Mouse (Mus musculus): ENCODE data around the gene Pgam2. TPM values are rescaled to one million over a fixed set of nuclear protein-coding genes. Genes with fewer than 3 reads are reported as not detected.
"Not testable (repeated sequence)": the region's sequence is repeated elsewhere in the genome, so short reads cannot be mapped to it uniquely, and the experiment has no call there.

Gene Pgam2
- polyA plus RNA-seq, 1 experiment from 2014 or later, result 3.1 TPM

- Histone ChIP-seq H3K4me2 (ENCODE audit: low read length) (no peak overlapping the region), H3K4me1 (ENCODE audit: control insufficient read depth, insufficient read depth, low read length) (no peaks in the 10 kb centered on the region), H3K36me3 (ENCODE audit: control insufficient read depth, insufficient read depth, low read length) (peaks cover 5% of the 10 kb centered on the region), H3K27ac (ENCODE audit: low read length) (no peak overlapping the region), H3K9ac (ENCODE audit: low read depth, low read length) (no peak overlapping the region), H3K27me3 (ENCODE audit: control insufficient read depth, insufficient read depth, low read depth, low read length) (no peaks in the 10 kb centered on the region), H3K4me3 (ENCODE audit: low read depth, low read length) (no peak overlapping the region), H3K9me3 (replicated peaks; ENCODE audit: control insufficient read depth, low read length, poor library complexity, severe bottlenecking) (no peaks in the 10 kb centered on the region)
- no peak for ATAC-seq
These were observed 21.9 kb upstream of the Pgam2 start for GRCm38 (mm10) chr11:5825432-5825831.

DNA sequence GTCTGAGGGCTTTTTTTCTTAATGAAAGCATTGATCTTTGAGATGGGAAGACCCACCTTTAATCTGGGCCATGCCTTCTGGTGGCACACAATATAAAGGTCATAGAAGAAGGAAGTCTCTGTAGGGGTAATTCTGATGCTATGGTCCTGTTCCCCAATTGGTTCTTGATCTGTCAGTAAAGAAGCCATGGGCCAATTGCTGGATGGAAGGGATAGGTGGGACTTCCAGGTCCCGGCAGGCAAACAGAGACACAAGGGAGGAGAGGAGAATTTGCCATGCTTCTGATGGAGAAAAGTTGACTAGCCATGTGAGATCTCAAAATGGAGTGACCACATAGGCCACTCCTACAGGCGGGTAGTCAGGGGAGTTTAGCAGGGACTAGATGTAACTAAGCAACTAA lies 15.7 kb upstream of the Pgam2 start:
- no peak overlapping the region for H3K9ac ChIP-seq (ENCODE audit: low read depth, low read length)
- no peak overlapping the region for H3K4me3 ChIP-seq (ENCODE audit: low read depth, low read length)
- no peaks in the 10 kb centered on the region for H3K4me1 ChIP-seq (ENCODE audit: control insufficient read depth, insufficient read depth, low read length)
- no peak overlapping the region for H3K27ac ChIP-seq (ENCODE audit: low read length)
- H3K9me3 ChIP-seq (replicated peaks; ENCODE audit: control insufficient read depth, low read length, poor library complexity, severe bottlenecking), result no peaks in the 10 kb centered on the region
- no peaks in the 10 kb centered on the region for H3K27me3 ChIP-seq (ENCODE audit: control insufficient read depth, insufficient read depth, low read depth, low read length)
- no peak overlapping the region for H3K4me2 ChIP-seq (ENCODE audit: low read length)
- no peaks in the 10 kb centered on the region for H3K36me3 ChIP-seq (ENCODE audit: control insufficient read depth, insufficient read depth, low read length)
- no peak for ATAC-seq
- 68% methylated on average over 2 of the region's 2 CpGs for WGBS

- H3K36me3 ChIP-seq (ENCODE audit: control insufficient read depth, insufficient read depth, low read length), result no peaks in the 10 kb centered on the region
- ATAC-seq, result no peak
- H3K27ac ChIP-seq (ENCODE audit: low read length), result no peak overlapping the region
- no peaks in the 10 kb centered on the region for H3K27me3 ChIP-seq (ENCODE audit: control insufficient read depth, insufficient read depth, low read depth, low read length)
- H3K9ac ChIP-seq (ENCODE audit: low read depth, low read length), result no peak overlapping the region
- WGBS, result 82% methylated on average over 10 of the region's 10 CpGs
- H3K9me3 ChIP-seq (replicated peaks; ENCODE audit: control insufficient read depth, low read length, poor library complexity, severe bottlenecking), result no peaks in the 10 kb centered on the region
- H3K4me3 ChIP-seq (ENCODE audit: low read depth, low read length), result no peak overlapping the region
- no peaks in the 10 kb centered on the region for H3K4me1 ChIP-seq (ENCODE audit: control insufficient read depth, insufficient read depth, low read length)
- H3K4me2 ChIP-seq (ENCODE audit: low read length), result no peak overlapping the region
These were observed 9.8 kb upstream of the Pgam2 start for GRCm38 (mm10) chr11:5813381-5813780.

GRCm38 (mm10) chr11:5809487-5809886 lies 6.0 kb upstream of the Pgam2 start:
- not testable (repeated sequence) for H3K9me3 ChIP-seq (replicated peaks; ENCODE audit: control insufficient read depth, low read length, poor library complexity, severe bottlenecking); H3K9ac ChIP-seq (ENCODE audit: low read depth, low read length); H3K4me1 ChIP-seq (ENCODE audit: control insufficient read depth, insufficient read depth, low read length); H3K36me3 ChIP-seq (ENCODE audit: control insufficient read depth, insufficient read depth, low read length); H3K4me3 ChIP-seq (ENCODE audit: low read depth, low read length); H3K27ac ChIP-seq (ENCODE audit: low read length); H3K27me3 ChIP-seq (ENCODE audit: control insufficient read depth, insufficient read depth, low read depth, low read length); H3K4me2 ChIP-seq (ENCODE audit: low read length); ATAC-seq
- WGBS, result 90% methylated on average over 4 of the region's 4 CpGs

GRCm38 (mm10) chr11:5807956-5808355 lies 4.4 kb upstream of the Pgam2 start:
- Histone ChIP-seq H3K27ac (ENCODE audit: low read length) (no peak overlapping the region), H3K9me3 (replicated peaks; ENCODE audit: control insufficient read depth, low read length, poor library complexity, severe bottlenecking) (no peaks in the 10 kb centered on the region), H3K27me3 (ENCODE audit: control insufficient read depth, insufficient read depth, low read depth, low read length) (no peaks in the 10 kb centered on the region), H3K9ac (ENCODE audit: low read depth, low read length) (no peak overlapping the region), H3K4me2 (ENCODE audit: low read length) (no peak overlapping the region), H3K4me1 (ENCODE audit: control insufficient read depth, insufficient read depth, low read length) (no peaks in the 10 kb centered on the region), H3K4me3 (ENCODE audit: low read depth, low read length) (no peak overlapping the region), H3K36me3 (ENCODE audit: control insufficient read depth, insufficient read depth, low read length) (no peaks in the 10 kb centered on the region)
- ATAC-seq, result no peak
- WGBS, result 85% methylated on average over 9 of the region's 9 CpGs

- 85% methylated on average over 3 of the region's 3 CpGs for WGBS
- no peak overlapping the region for H3K4me3 ChIP-seq (ENCODE audit: low read depth, low read length)
- no peak overlapping the region for H3K27ac ChIP-seq (ENCODE audit: low read length)
- H3K9ac ChIP-seq (ENCODE audit: low read depth, low read length), result no peak overlapping the region
- no peak for ATAC-seq
- no peaks in the 10 kb centered on the region for H3K9me3 ChIP-seq (replicated peaks; ENCODE audit: control insufficient read depth, low read length, poor library complexity, severe bottlenecking)
- peaks cover 6% of the 10 kb centered on the region for H3K36me3 ChIP-seq (ENCODE audit: control insufficient read depth, insufficient read depth, low read length)
- no peak overlapping the region for H3K4me2 ChIP-seq (ENCODE audit: low read length)
- no peaks in the 10 kb centered on the region for H3K27me3 ChIP-seq (ENCODE audit: control insufficient read depth, insufficient read depth, low read depth, low read length)
- no peaks in the 10 kb centered on the region for H3K4me1 ChIP-seq (ENCODE audit: control insufficient read depth, insufficient read depth, low read length)
These were observed 2.2 kb upstream of the Pgam2 start for GRCm38 (mm10) chr11:5805711-5806110.

DNA sequence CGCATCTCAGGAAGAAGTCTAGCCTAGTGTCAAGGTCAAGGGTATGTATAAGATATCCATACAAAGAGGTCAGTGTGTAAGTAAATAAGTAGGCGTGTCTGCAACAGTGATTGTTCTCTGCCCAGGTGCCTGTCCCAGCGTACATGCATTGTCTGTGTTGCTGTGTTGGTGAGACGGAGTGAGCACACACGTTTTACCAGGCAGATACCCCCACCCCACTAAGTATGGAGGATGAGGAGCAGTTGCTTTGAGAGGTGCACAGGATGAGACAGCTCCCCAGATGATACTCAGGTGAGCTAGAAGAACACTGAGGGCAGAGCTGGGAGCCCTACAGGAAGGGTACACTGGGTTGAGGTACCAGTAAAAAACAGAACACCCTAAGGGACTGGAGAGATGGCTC lies 641 bp upstream of the Pgam2 start:
- Histone ChIP-seq H3K36me3 (ENCODE audit: control insufficient read depth, insufficient read depth, low read length) (peaks cover 14% of the 10 kb centered on the region), H3K27ac (ENCODE audit: low read length) (no peak overlapping the region), H3K9ac (ENCODE audit: low read depth, low read length) (no peak overlapping the region), H3K9me3 (replicated peaks; ENCODE audit: control insufficient read depth, low read length, poor library complexity, severe bottlenecking) (no peaks in the 10 kb centered on the region), H3K27me3 (ENCODE audit: control insufficient read depth, insufficient read depth, low read depth, low read length) (no peaks in the 10 kb centered on the region), H3K4me2 (ENCODE audit: low read length) (no peak overlapping the region), H3K4me1 (ENCODE audit: control insufficient read depth, insufficient read depth, low read length) (no peaks in the 10 kb centered on the region), H3K4me3 (ENCODE audit: low read depth, low read length) (no peak overlapping the region)
- 76% methylated on average over 5 of the region's 5 CpGs for WGBS
- no peak for ATAC-seq

GRCm38 (mm10) chr11:5802457-5803217 lies 896 bp downstream of the Pgam2 start:
- Histone ChIP-seq H3K4me2 (ENCODE audit: low read length) (no peak overlapping the region), H3K4me1 (ENCODE audit: control insufficient read depth, insufficient read depth, low read length) (no peaks in the 10 kb centered on the region)
- 77% methylated on average over 8 of the region's 8 CpGs for WGBS

DNA sequence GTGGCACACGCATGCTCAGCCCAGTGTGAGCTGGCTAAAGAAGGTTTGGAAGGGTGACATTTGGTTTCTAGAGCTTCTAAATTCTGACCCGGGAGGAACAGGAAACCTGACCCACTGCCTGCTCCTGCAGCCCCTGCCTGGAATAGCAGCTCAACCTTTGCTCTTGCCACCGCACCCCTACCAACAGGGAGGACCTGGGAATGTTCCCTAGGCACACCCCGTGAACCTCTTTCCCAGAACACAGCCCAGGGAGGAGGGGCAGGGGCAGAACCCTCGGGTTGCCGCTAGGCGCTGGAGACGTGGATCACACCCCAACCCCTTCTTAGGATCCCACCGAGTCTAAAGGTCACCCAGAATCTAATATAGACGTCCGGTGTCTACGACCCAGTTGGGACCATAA lies 1.5 kb downstream of the Pgam2 start:
- no peaks in the 10 kb centered on the region for H3K4me1 ChIP-seq (ENCODE audit: control insufficient read depth, insufficient read depth, low read length)
- ATAC-seq, result 0 out of 2 replicates have a peak, but pooled peaks have one; percentile 18
- H3K36me3 ChIP-seq (ENCODE audit: control insufficient read depth, insufficient read depth, low read length), result peaks cover 28% of the 10 kb centered on the region
- no peaks in the 10 kb centered on the region for H3K27me3 ChIP-seq (ENCODE audit: control insufficient read depth, insufficient read depth, low read depth, low read length)
- H3K4me3 ChIP-seq (ENCODE audit: low read depth, low read length), result no peak overlapping the region
- no peak overlapping the region for H3K27ac ChIP-seq (ENCODE audit: low read length)
- H3K9me3 ChIP-seq (replicated peaks; ENCODE audit: control insufficient read depth, low read length, poor library complexity, severe bottlenecking), result no peaks in the 10 kb centered on the region
- 72% methylated on average over 12 of the region's 12 CpGs for WGBS
- H3K9ac ChIP-seq (ENCODE audit: low read depth, low read length), result no peak overlapping the region
- H3K4me2 ChIP-seq (ENCODE audit: low read length), result no peak overlapping the region

More at GRCm38 (mm10) chr11:5802457-5803217, 896 bp downstream of the Pgam2 start:
- no peaks in the 10 kb centered on the region for H3K9me3 ChIP-seq (replicated peaks; ENCODE audit: control insufficient read depth, low read length, poor library complexity, severe bottlenecking)
- no peak overlapping the region for H3K4me3 ChIP-seq (ENCODE audit: low read depth, low read length)
- no peaks in the 10 kb centered on the region for H3K27me3 ChIP-seq (ENCODE audit: control insufficient read depth, insufficient read depth, low read depth, low read length)
- peaks cover 21% of the 10 kb centered on the region for H3K36me3 ChIP-seq (ENCODE audit: control insufficient read depth, insufficient read depth, low read length)
- ATAC-seq, result peak; percentile 20; the same call in 1 of the 2 replicates
- no peak overlapping the region for H3K27ac ChIP-seq (ENCODE audit: low read length)
- no peak overlapping the region for H3K9ac ChIP-seq (ENCODE audit: low read depth, low read length)

All from midbrain, embryonic 16.5 days (tissue).